Mouse (Mus musculus): ENCODE measurements around the gene Rab43. TPM values are rescaled to one million over a fixed set of nuclear protein-coding genes. Genes with fewer than 3 reads are reported as not detected.

Rab43 gene
- 172 and 177 TPM in 2 replicates for total RNA-seq (2015; ENCODE audit: low replicate concordance)
- total RNA-seq (2017; ENCODE audit: low replicate concordance) = 129 and 134 TPM in 2 replicates

DNA sequence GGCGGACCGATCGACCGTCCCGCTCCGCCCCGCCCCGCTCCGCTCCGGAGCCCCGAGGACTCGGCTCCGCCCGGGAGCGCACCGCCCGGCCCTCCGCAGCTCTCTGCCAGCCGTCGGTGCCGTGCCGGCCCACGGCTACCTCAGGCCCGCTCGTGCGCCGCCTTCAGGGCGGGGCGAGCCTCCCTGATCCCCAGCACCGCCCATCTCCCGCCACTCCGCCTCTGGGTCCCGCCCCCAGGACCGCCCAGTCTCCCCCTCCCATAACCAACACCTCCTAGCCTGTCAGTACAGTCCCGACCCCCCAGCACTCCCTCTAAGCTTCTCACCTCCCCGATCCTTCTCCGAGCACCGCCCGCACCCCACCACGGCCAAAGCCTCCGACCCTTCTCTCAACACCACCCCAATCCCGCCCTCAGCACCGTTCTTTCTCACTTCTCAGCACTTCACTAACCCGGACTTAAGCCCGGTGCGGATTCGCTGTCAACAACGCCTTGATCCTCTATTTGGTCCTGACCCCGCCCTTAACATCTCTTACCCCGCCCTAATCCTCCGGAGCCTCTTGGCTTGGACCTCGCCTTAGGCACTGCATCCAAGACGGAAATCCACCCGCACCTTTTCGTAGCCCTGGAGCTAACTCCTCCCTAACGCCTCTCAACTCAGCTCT lies at the start of gene Rab43:
TSS of gene Rab43 (minus strand) at position 490 of the 664 bp plus-strand sequence.
- ATAC-seq (replicated peaks; ENCODE audit: low FRiP score, poor library complexity, severe bottlenecking) = peak; percentile 77

DNA sequence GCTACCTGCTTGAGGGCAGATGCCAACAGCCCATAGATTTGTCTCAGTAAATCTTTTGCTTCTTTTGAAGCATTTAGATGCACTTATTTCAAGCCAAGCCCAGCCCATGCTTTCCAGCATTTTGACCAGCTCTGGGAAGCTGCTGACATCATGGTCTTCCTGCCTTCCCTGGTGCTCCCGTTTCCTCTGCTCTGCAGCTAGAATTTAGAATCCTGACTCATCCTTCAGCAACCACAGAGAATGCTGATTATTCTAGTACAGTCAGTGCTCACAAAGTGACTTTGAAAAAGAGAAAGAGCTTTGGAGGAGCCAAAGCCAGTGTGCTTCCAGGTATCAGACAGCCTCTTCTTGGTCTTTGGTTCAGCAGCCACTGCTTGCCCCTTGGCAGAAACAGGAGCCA lies 45.1 kb upstream of the Rab43 start:
- no peak for ATAC-seq (replicated peaks; ENCODE audit: low FRiP score, poor library complexity, severe bottlenecking)

DNA sequence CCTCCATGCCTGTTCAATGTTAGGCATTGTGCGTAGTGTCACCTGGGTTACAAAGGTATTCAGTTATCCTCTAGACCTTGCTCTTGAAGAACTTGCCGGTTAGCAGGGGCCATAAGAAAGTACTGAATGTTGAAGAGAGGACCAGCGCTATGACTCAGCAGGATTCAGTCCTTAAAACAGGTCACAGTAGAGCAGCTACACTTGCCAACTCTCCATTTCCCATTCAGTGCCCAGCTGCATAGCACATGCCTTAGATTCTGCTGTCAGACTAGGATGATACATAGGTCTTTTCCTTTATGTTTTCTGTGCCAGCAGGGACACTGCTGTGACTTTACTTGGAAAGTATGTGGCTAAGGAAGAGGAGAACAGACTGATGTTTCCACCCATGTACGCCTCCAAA lies 41.5 kb upstream of the Rab43 start:
- ATAC-seq (replicated peaks; ENCODE audit: low FRiP score, poor library complexity, severe bottlenecking) = no peak

DNA sequence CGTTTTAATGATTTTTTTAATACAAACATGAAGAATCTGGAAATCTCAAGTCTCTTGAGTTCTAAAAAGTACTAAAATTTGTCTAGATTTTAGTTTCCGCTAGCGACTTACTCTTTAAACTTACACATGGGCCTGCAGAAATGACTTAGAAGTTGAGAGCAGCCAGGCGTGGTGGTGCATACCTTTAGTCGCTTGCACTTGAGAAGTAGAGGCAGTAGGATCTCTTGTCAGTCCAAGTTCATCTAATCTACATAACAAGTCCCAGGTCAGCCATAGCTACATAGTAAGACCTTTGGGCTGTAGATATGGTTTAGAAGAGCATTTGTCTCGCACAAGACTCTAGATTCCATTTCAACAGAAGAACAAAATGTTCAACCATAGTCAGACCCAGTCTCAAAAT lies 39.9 kb upstream of the Rab43 start:
- ATAC-seq (replicated peaks; ENCODE audit: low FRiP score, poor library complexity, severe bottlenecking) = no peak

DNA sequence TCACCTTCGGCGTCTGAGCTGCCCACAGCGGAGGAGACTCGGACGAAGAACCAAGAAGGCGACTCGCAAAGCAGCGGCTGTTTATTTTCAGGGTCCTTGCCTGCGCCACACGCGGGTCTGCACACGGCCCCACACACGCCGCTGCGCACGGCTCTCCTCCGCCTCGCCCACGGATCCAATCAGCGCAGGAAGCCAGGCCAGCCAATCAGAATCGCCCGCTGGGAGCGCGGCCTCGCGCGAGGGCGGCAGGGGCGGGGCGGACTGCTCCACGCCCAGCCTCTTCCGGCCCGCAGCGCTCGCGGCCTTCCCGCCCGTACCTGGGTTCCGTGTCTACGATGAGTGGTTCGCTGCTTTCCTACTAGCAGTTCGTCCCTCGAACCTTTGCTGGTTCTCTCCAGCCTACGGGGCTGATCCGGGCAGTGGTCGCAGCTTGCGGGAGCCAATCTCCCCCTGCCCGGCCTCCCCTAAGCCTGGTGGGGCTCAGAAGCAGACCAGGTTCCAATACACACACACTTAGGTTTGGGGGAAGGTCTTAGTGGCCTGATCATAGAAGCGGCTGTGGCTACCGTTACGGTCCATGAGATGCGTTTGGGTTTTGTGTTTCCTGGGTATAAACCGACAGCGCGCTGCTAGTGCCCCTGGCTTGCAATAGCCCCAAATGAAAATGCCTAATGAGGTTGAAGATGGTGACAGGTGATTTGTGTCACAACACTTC lies 39.1 kb upstream of the Rab43 start, which contains the start of gene Cnbp:
TSS of gene Cnbp (minus strand) at position 207 of the 715 bp plus-strand sequence.
- peak; percentile 94 for ATAC-seq (replicated peaks; ENCODE audit: low FRiP score, poor library complexity, severe bottlenecking)

DNA sequence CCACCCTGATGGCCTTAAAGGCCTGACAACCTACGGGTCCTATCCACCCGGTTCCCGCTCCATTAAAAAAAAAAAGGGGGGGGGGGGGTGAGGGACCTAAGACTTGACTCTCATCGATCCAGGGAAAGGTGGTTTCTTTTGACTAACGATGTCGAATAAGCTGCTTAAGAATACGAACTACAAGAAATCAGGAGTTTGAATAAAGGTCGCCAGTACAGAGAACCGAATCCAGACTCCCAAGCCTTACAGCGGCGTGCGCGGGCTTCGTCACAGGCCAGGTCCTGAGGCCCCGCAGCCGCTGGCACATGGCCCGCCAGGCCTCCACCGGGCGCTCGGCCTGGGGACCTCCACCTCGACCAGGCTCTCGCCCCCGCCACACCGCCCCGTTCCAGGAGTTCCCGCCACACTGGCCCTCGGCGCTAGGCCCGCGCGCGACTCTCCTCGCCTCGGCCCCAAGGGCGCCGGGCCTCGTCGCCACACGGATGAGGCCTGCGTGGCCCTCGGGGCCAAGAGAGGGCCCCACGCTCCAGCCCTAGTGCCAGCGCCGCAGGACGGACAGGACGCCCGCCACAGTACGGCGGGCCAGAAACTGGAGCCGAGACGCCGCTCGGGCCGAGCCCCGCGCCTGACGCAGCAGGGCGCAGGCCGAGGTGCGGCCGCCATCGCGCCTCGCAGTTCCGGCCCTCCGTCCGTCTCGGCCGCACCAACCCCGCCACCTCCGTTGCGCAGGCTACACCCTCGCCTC lies 38.4 kb upstream of the Rab43 start:
- ATAC-seq (replicated peaks; ENCODE audit: low FRiP score, poor library complexity, severe bottlenecking) = peak; percentile 51

DNA sequence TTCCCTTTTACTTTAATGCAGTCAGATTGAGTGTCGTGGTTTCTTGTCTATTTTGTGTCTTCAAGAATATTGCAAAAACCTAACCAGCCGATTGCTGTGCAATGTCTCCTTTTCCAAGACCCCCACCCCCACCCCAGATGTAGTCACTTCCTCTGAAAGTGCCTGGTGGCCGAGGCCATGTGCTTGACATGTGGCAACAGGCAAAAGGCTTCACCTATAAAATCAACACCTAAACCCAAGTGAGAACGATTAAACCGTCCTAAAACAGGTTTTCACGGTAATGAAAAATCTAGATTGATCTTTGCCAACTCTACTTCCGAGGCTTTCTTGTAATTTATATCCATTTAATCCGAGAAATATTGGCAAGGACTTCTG lies 37.8 kb upstream of the Rab43 start:
- no peak for ATAC-seq (replicated peaks; ENCODE audit: low FRiP score, poor library complexity, severe bottlenecking)

DNA sequence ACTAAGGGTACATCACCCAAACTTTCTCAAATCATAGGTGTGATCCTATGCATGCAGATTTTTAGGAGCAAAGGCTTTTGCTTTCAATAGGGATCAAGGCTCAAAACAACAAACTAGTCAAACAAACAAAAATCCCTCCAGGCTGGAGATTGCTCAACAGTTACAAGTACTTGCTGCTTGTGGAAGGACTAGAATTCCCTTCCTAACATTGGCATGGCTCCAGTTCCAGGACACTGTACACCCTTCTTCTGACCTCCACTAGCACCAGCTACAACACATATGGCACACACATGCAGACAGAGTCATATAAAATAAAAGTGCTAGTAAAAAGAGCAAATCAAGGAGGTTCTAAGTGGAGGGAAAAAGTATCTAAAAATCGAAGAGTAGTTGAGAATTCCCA lies 34.8 kb upstream of the Rab43 start:
- no peak for ATAC-seq (replicated peaks; ENCODE audit: low FRiP score, poor library complexity, severe bottlenecking)

DNA sequence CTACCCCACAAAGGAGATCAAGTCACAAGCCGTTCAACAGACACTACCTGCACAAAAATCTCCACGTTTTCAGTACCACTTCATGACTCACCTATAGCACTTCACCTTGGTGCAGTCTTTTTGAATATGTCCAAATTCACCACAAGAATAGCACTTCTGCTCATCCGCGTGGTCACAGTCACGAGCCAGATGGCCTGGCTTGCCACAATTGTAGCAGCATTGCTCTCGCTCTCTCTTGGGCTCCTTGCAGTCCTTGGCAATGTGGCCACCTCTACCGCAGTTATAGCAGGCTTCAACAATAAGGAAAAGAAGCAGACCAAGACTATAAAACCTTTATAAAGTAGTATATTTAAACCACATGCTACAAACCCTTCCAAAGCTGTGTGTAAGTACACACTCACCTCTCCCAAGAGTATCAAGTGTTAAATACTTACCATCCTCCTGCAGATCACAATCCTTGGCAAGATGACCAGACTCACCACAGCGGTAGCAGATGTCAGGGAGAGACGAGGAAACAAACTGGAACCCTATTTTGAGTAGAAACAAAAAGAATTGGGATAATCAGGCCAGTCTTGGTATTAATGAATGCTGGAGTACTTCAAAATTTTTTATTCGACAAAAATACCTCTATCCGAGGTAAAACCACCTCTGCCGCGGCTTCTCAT lies 33.2 kb upstream of the Rab43 start:
- ATAC-seq (replicated peaks; ENCODE audit: low FRiP score, poor library complexity, severe bottlenecking) = no peak

DNA sequence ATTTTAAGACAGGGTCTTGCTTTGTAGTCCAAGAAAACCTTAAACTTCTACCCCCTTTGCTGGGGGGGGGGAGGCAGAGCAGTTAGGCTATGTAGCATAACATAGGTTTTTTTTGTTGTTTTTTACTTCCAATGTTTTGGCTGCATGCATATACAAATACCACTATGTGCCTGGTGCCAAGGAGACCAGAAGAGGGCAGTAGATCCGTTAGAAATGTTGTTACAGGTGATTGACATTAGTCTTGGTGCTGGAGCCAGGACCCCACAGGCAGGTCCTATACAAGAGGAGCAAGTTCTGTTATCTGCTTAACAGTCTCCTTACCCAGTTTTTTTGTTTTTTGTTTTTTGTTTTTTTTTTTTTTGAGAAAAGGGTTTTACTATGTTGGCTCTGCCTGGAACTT lies 30.3 kb upstream of the Rab43 start:
- no peak for ATAC-seq (replicated peaks; ENCODE audit: low FRiP score, poor library complexity, severe bottlenecking)

DNA sequence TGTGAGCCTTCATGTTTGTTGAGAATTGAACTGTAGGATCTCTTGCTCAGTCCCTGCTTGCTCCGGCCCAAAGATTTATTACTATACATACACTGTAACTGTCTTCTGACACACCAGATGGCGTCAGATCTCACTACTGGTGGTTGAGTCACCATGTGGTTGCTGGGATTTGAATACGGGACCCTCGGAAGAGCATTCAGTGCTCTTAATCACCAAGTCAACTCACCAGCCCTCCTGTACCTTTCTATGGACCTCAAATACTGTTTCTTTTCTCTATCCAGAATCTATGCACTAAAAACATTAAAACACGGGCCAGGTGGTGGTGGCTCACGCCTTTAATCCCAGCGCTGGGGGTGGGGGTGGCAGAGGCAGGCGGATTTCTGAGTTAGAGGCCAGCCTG lies 29.7 kb upstream of the Rab43 start:
- ATAC-seq (replicated peaks; ENCODE audit: low FRiP score, poor library complexity, severe bottlenecking) = no peak

DNA sequence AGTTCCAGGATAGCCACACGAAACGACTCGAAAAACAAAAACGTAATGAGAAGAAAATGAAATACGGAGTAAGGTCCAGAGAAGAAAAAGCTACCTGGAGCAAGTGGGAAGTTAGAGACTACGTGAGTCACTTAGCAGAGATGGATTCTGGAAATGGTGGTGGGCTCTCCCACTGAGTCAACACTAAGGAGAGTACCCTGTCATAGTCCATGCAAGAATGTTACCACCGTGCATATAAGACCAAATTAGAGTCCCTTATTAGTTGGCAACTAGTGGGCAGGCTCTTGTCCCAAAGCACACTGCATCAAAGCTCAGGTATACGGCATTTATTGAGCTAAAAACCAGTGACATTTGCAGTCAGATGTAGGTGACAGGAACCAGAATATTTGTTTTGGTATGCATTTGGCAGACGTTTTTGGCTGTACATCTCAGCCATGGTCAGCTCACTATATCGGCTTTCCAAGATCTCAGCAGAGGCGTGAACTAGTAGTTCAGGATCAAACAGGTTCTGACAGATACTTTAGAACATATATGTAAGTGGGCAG lies 27.9 kb upstream of the Rab43 start:
- ATAC-seq (replicated peaks; ENCODE audit: low FRiP score, poor library complexity, severe bottlenecking) = no peak

DNA sequence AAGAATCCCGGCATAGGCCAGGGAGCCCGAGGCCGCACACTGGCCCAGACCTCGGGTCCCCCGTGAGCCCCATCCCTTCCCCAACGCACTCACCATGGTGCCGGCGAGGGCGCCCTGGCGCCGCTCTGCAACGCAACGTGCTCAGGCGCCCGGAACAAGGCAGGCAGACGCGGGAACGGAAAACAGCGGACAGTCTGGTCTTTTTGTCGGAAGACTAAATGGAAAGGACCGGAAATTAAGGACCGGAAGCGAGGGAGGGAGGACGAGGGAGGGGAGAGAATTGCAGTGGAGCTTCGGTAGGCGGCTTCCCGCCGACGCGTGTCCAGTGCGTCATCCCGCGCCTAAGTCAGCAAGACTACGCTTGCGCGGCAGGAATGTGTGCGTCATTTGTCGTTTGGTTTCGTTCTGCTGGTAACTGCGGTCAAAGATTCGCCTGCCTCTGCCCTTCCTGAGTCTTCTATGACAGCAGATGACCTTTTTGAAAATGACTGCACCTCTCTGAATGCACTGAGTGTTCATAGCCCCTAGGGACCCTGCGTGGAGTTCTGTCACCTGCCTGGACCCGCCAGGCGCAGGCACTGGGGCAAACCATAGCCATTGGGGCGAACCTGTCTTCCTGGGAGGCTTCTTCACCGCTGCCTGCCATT lies 26.7 kb upstream of the Rab43 start, which contains the start of gene Isy1:
TSS of gene Isy1 (minus strand) at position 248 of the 647 bp plus-strand sequence.
- peak; percentile 97 for ATAC-seq (replicated peaks; ENCODE audit: low FRiP score, poor library complexity, severe bottlenecking)

DNA sequence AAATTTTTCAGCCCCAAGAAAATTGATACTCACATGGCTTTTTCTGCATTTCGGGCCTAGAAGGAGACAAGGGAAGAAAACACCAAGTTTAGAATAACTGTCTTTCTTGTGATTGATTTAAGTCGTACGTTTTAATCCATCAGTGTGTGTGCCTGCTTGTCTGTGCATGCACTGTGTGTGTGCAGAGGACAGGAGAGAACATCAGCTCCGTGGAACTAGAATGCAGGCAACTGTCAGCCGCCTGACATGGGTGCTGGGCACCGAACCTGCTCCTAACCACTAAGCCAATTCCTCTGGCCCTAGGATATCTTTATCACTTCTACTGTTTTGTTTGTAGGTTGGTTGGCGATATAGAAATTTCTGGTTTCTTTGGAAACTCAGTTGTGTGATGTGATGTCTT lies 23.7 kb upstream of the Rab43 start, which contains the start of gene Gm45140:
TSS of gene Gm45140 (minus strand) at position 101 of the 400 bp plus-strand sequence.
- ATAC-seq (replicated peaks; ENCODE audit: low FRiP score, poor library complexity, severe bottlenecking) = no peak

DNA sequence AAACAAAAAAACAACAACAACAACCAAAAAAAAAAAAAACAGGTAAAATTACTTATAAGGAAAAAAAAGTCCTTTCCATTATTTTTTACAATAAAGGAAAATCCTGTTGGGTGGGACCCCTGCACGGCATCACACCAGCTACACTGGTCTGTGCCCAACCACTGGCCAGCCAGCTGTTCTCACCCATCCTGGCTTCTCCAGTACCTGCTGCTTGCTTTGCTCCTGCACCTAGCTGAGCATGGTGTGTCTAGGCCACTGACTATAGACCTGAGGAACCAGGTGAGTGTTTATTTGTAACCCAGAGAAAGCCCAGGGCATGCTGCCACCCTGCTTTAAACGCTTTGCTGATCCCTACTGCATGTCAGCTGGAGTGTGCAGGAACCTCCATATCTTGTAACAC lies 8.4 kb upstream of the Rab43 start:
- no peak for ATAC-seq (replicated peaks; ENCODE audit: low FRiP score, poor library complexity, severe bottlenecking)

DNA sequence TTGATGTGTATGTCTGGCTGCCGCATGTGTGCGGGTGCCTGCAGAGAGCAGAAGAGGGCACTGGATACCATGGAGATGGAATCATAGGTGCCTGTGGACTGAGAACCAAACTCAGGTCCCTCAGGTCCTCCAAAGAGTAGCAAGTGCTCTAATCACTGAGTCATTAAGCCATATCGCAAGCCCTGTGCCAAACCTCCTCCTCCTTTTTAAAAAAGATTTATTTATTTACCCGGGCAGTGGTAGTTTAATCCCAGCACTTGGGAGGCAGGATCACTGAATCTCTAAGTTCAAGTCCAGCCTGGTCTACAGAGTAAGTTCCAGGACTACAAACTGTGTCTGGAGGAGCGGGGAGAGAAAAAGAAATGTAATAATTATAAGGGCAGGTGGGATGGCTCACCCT lies 2.5 kb upstream of the Rab43 start:
- no peak for ATAC-seq (replicated peaks; ENCODE audit: low FRiP score, poor library complexity, severe bottlenecking)

DNA sequence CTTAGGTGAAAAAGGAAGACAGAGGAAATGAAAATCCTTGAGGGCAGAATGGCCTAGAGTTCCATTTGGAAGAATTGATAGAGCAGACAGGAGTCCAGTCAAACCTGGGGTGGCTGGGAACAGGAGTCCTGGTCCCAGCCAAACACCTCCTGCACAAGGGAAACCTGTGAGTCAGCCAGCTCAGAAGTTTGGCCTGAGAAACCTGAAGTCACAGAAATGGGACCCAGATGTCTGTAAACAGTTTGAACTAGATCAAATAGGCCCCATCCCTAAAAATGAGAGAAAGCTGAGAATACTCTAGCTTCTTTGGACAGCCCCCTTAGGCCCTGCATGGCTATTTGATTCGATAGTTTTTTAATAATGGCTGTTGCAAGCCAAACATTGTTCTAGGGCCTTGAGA lies 692 bp upstream of the Rab43 start:
- no peak for ATAC-seq (replicated peaks; ENCODE audit: low FRiP score, poor library complexity, severe bottlenecking)

DNA sequence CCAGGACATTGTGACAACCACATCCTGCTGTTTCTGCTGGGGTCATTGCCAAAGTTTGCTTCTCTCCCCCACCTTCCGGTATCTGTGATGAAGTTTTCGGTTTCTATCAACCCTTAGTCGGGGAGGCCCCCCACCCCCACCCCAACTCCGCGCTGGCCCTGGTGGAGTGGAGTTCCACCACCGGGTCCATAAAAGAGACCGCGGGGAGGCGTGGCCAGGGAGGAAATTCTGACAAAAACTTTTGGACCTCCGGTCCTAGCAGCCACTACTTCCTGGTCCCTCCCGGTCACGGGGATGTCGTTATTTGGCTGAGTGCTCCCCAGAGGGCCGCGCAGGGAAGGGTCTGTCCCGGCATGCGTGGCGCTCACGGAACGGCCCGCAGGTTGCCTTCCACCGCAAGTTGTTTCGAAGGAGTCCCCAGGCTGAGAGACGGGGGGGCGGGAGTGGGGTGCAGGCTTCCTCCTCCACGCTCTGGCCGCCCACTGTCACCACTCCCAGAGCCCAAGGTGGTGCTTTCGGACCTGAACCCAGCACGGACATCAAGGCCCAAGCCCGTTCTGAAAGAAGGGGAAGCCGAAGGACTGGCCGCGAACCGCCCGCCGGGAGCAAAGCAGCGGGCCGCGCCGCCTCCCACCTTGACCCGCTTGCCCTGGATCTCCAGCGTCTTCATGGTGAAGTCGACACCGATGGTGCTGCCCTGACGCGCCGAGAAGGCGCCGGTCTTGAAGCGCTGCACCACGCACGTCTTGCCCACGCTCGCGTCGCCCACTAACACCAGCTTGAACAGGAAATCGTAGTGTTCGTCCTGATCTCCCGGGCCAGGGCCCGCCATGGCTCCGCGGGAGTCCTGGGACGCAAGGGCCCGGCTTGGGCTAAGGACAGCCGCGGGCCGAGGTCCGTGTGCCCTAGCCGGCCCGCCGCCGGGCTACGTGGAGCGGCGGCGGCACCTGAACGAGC lies 973 bp downstream of the Rab43 start:
- ATAC-seq (replicated peaks; ENCODE audit: low FRiP score, poor library complexity, severe bottlenecking) = 0 out of 2 replicates have a peak, but pooled peaks have one; percentile 5
